Mouse (Mus musculus) layer of hippocampus, adult 18-20 months (tissue): ENCODE data around the gene Unc93a2. TPM values are rescaled to one million over a fixed set of nuclear protein-coding genes. Genes with fewer than 3 reads are reported as not detected.
"Not testable (repeated sequence)": the region's sequence is repeated elsewhere in the genome, so short reads cannot be mapped to it uniquely, and the experiment has no call there.

ENCODE experiments used
- DNase-seq, 2 experiments: peaks; one replicate each; pipeline ENCODE4 v3.0.0; 2022; ENCODE audit warnings: low spot score in 2 of 2
- long read RNA-seq: library from polyadenylated mRNA; stranded (forward); transcript quantifications from one replicate; pipeline ENCODE4 v2.0.0, GENCODE M21; 2021
- total RNA-seq, 2 experiments: library from RNA; stranded (reverse); gene quantifications; 2 replicates each; pipeline ENCODE4 v1.2.3; 2021

The Unc93a2 gene
- under 1 TPM in 1 of 2 experiments, not detected in 1; 0.13 TPM for total RNA-seq
- long read RNA-seq, result 0 reads

- DNase-seq, result not testable (repeated sequence)
Measured at GRCm38 (mm10) chr17:7385364-7385763, at the start of gene Unc93a2. TSS of gene Unc93a2 (minus strand) at chr17:7385464.

DNA sequence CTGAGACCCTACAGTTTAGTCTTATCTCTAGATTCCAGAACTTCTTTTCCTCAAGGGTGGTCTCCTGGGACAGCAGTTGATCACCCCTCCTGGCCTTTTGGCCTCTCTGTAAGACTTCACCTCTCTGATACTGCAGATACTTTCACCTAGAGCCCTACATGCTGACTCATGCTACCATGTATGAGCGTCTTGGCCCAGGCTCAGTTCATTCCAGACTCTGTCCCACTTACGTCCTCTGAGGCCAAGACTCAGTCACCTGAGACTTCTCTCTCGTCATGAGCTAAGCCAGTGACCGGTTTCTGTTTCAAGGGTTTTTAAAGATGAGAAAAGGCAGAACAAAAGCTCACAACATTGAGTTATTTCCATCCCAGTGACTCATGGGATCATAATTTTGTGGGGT, 48.9 kb upstream of the Unc93a2 start:
- DNase-seq, result not testable (repeated sequence)

DNA sequence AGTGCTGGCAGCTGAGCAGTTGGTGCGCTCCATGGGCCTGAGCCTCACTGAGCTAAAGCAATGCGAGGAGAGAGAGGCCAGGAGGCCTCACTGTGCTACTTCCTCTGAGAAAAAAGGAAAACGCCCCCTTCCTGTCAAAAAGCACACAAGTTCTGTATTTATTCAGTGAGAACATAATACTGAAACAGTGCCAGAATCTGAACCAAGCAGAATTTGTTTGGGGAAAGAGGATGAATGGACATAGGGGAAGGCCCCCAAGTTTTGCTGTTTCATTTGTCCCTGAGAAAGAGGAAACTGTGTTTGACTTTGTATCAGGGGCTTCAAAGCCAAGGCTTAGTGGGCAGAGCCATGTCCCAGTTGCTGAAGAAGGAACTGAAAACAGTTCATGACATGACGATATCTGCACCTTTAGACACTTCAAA, 45.0 kb upstream of the Unc93a2 start:
- not testable (repeated sequence) for DNase-seq

- DNase-seq, result peak in 1 of 2 experiments; percentile 14
Measured at GRCm38 (mm10) chr17:7420191-7420973, 35.1 kb upstream of the Unc93a2 start.

GRCm38 (mm10) chr17:7414601-7415310, 29.5 kb upstream of the Unc93a2 start:
- DNase-seq, result not testable (repeated sequence)

GRCm38 (mm10) chr17:7413336-7413735, 28.1 kb upstream of the Unc93a2 start:
- not testable (repeated sequence) for DNase-seq

GRCm38 (mm10) chr17:7399770-7400169, 14.5 kb upstream of the Unc93a2 start:
- DNase-seq, result not testable (repeated sequence)

DNA sequence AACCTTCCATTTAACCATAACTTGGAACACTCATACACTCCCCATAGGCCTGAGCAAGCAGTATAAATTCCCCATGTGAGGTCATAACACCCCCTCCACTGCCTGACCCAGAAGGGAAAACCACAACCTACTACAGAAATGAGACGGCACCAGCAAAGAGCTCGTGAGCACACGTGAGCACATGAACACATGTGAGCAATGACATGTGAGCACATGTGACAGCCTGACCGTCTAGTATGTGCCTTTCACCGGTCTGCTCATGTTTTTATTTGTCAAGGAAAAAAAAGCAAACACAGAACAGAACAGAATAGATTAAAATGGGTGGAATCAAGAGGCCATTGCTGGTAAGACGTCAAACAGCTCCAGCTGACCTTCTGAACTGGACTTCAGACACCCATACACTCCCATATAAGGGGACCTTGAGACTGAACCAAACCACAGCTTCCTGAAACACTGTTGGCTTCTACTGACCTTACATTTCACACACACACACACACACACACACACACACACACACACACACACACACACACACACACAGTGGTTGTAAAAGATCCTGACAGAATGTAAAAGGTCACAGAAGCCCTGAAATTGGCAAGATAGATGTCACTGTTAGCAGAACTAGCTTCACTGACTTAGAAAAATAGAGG, 13.1 kb upstream of the Unc93a2 start:
- not testable (repeated sequence) for DNase-seq

DNA sequence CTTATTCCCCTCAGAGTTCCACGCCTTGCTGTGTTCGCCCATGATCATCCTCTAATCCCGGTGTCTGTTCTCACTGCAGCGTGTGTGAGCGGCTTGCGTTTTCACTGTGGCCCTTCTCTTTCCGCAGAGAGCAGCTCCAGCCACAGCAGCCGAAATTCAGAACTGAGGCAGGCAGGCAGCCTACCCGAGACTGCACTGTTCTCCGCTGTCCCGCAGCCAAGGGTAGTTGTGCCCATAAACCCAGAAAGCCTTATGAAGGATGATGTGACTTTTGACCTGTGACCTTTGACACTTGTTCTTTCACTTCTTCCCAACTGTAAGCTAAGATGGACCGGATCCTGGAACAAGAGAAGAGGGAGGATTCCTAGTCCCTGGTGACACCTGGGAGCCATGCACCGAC, 11.8 kb upstream of the Unc93a2 start:
- not testable (repeated sequence) for DNase-seq

DNA sequence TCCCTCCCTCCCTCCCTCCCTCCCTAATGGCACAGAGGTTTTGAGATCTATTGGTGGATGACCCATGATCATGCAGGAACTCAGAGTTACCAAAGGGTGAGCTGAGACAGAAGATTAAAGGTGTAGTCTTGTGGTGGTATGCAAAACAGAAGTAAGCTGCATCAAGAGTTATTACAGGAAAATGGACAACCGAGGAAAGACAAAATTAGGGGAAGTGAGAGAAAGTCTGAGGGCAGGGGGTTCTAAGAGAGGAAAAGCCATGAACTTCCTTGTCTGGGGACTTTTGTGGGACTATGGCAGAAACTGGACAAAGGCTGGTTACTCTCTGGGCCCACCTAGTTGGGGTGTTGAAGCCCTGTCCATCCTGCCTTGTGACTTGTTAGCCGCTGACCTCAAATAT, 11.0 kb upstream of the Unc93a2 start:
- DNase-seq, result not testable (repeated sequence)

GRCm38 (mm10) chr17:7395671-7396070, 10.4 kb upstream of the Unc93a2 start:
- DNase-seq, result not testable (repeated sequence)

GRCm38 (mm10) chr17:7395116-7395515, 9.9 kb upstream of the Unc93a2 start:
- not testable (repeated sequence) for DNase-seq

DNA sequence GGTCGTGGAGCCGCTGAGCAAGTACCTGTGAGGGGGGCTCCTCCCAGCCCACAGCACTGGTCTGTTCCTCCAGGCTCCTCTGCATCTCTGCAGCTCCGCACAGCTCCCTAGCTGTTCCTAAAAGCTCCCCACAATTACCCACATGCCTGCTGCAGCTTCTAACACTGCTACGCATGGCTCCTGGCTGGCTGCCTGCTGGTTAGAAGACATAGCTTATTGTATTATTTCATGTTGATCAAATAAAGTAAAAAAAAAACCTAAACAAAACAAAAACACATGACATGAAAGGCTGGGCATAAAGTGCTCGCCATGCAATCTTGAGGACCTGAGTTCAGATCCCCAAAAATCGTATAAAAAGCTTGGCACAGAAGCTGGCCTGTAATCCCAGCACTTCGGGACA, 4.6 kb upstream of the Unc93a2 start:
- DNase-seq, result peak; percentile 19 to 64

DNA sequence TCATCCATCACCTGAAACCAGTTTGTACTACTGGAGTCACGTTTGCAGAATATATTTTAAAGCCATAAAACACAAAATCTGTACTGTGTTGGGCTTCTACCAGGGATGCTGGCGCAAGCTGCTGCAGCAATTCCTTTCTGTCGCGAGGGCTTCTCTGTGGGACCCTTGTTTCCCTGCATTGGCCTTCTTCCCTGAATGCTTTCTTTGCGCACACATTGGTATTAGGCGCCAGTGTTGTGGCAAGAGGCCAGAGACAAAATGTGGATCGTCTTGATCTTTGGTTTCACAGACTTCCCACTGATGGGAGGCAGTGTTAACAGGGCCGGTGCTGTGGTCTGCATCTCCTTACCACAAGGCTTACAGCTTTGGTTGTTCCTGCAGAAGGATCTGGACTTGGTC, 3.7 kb upstream of the Unc93a2 start:
- not testable (repeated sequence) for DNase-seq

- DNase-seq, result not testable (repeated sequence)
Measured at GRCm38 (mm10) chr17:7388341-7388957, 3.2 kb upstream of the Unc93a2 start.

DNA sequence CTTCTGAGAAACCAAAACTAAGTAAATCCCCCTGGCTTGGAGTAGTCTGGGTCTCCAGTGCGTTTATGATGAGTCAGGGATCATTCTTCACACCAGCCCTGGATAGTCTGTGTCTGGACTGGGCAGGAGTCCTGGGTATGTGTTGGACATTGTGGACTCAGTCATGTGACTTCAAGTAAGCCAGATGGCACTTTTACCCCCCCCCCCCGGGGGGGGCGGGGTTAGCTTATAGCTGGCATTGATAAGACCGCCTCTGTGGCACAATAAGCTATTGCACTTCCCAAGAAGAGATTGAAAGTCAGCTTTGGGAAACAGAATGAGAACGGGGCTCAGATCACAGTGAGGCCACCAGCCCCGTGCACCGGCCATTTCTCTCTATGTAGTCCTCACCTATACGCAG, 752 bp upstream of the Unc93a2 start:
- not testable (repeated sequence) for DNase-seq

DNA sequence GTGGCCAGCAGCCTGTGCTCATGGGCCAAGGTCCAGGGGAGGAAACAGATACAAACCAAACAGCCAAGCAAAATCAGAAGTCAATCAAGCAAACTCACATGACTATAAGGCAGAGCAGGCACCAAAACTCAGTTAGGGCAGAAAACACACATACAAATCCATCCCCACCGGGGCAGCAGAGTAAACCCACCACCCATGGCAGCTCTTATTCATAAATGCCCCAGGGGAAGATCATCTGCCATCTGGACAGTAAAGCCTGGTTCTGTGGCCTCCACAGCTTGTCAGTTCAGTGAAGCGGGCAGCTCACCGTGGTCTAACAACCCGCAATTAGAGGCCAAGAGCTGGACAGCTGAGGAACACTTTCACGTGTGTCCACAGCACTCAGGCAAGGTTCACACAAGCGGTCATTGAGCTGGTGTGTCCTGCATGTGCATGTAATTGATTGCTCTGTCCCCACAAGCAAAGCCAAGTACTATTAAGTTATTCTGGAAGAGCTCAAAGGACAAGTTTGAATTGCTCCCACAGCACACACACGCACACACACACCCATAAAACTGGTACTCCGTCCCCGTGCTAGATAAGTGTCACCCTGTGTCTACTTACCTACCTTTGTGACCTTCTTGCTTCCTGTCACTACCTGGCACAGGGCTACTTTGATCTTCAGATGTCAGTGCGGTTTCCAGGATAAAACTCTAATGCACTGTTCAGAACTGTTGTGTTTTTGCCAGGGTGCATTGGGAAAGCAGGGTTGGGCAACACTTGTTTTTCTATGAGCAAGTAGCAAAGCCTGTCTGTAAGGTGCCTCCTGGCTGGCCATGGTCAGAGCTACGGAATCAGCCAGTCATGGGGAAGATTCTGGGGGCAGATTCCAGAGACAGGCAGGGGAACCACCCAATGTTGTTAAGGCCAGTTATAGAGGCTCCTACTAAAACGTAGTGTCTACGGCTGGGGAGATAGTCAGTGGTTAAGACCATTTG, 1.8 kb downstream of the Unc93a2 start:
- not testable (repeated sequence) for DNase-seq

- DNase-seq, result not testable (repeated sequence)
Measured at GRCm38 (mm10) chr17:7382711-7383110, 2.6 kb downstream of the Unc93a2 start.

GRCm38 (mm10) chr17:7377907-7378306, 7.4 kb downstream of the Unc93a2 start:
- not testable (repeated sequence) for DNase-seq
